Mouse (Mus musculus) A20 (cell line): Measurements from ENCODE around the gene Otub2.
A peak's percentile ranks its signal among the peaks of the same experiment; 100 is the strongest.
"Not testable (repeated sequence)": the region's sequence is repeated elsewhere in the genome, so short reads cannot be mapped to it uniquely, and the experiment has no call there.

Experiments used
- DNase-seq: peaks from one replicate; pipeline ENCODE4 v3.0.0-alpha.2; 2011; ENCODE audit warnings: low read depth, low spot score

Otub2 gene

DNA sequence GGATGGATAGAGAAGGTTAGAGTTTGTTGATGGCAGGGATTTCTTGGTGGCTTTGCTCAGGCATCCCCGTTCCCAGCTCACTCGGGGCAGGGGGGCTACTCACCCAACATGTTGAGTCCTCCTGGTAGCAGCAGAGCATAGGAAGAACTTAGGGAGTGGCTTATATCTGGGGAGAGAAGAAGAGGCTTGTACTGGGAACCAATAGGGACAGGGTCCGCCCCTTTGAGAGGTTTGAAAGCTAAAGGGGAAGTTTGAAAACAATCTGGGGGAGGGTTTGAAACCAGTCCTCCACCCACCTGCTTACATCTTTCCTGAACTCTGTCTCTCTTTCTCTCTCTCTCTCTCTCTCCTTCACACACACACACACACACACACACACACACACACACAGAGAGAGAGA is 55.0 kb downstream of the Otub2 start, which contains the start of gene Ifi27l2a:
Gene Ifi27l2a, minus strand, starts transcription at position 157 of the 400 bp plus-strand sequence.
- DNase-seq = peak; percentile 75

GRCm38 (mm10) chr12:103444261-103444660 is 55.8 kb downstream of the Otub2 start:
- not testable (repeated sequence) for DNase-seq

DNA sequence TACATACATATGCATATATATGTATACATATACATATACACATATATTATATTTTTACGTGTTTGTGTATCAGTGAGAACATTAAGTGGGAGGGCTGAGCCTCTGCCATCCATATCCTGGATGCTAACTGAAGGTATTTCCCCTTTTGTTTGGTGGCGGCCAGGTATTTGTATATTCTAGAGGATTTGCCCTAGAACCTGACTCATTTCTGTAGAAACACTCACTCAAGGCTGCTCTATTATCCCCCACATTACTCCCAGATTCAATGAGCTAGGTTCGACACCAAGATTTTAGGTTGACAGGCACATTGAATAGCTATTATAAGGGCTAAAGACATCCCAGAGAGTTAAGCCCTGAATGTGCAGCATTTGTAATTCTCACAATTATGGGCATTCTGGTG is 56.6 kb downstream of the Otub2 start:
- no peak for DNase-seq

GRCm38 (mm10) chr12:103453361-103453760 is 64.9 kb downstream of the Otub2 start:
- no peak for DNase-seq
